Mouse (Mus musculus) neural tube, postnatal 0 days (tissue): ENCODE data around the gene Srebf1. TPM values are rescaled to one million over a fixed set of nuclear protein-coding genes. Genes with fewer than 3 reads are reported as not detected.

ENCODE experiments used
- microRNA-seq: library from miRNA; unstranded; fragments of <30 nt; microRNA quantifications from one replicate; pipeline ENCODE4, GENCODE M21; 2016
- polyA plus RNA-seq: library from polyadenylated mRNA; unstranded; fragments of >200 nt; fragmentation: Nextera tagmentation; extraction: Ambion mirVana; gene quantifications from 2 replicates; pipeline ENCODE4 v1.2.1, GENCODE M21; 2015

The Srebf1 gene
- polyA plus RNA-seq = 57.3 and 64.9 TPM in 2 replicates

DNA sequence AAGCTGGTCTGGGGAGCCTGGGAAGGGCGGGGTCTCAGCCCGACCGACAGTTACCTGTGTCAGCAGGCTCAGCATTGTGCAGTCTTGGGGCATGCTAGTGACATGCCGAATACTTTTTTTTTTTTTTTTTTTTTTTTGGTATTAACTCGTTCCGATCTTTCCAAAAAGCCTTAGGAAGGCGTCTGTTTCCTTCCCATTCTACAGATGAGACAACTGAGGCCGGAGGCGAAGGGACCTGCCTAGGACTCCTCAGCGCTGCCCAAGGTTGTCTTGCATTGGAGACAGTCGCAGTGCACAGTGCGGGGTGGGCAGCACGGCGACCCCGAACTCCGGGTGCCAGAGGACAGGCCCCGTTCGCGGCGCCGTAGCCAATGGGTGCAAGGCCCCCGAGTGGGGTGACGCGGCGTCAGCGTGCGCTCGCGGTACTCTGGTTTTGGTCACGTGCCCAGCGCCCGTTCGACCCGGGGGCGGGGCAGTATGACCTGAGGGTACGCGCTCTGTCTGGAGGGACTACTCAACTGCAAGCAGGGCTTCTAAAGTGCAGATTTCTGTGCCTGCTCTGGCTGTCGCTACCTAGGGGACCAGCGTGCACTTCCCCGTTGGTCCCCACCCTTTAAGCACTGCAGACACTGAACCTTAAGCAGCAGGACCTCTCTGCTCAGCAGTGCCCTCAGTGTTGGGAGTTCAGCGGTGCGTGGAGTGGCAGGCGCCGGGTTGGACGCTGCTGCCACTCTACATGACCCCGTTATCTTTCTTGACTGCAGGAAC lies at the start of gene Srebf1:
Gene Srebf1, minus strand, starts transcription at position 113 of the 768 bp plus-strand sequence.

Small RNA genes within 50 kb of the gene (microRNA-seq; reads per million reads assigned to microRNA genes)
- gene Mir6921 (not detected), gene Mir6922 (not detected)

Other genes starting within 250 kb of the Srebf1 start
- 12.2 and 13.7 TPM in 2 replicates for gene Pemt, start 176.1 kb downstream of the Srebf1 start, polyA plus RNA-seq
- gene Rai1, start 117.6 kb downstream of the Srebf1 start, polyA plus RNA-seq = 22.8 and 33.3 TPM in 2 replicates
- gene Tom1l2, start 130.3 kb upstream of the Srebf1 start, polyA plus RNA-seq = 44.2 and 58.1 TPM in 2 replicates
- gene Drc3, start 130.7 kb upstream of the Srebf1 start, polyA plus RNA-seq = 6.5 and 6.6 TPM in 2 replicates
- gene Gid4, start 194.6 kb upstream of the Srebf1 start, polyA plus RNA-seq = 22.5 and 23.7 TPM in 2 replicates
- gene Atpaf2, start 195.9 kb upstream of the Srebf1 start, polyA plus RNA-seq = 46.5 and 50.3 TPM in 2 replicates
- gene Drg2, start 232.0 kb upstream of the Srebf1 start, polyA plus RNA-seq = 83.4 and 86.0 TPM in 2 replicates
- 0.53 and 0.54 TPM in 2 replicates for gene Myo15, start 246.8 kb upstream of the Srebf1 start, polyA plus RNA-seq